Mouse (Mus musculus): Measurements from ENCODE around the gene Rapgef3. TPM values are rescaled to one million over a fixed set of nuclear protein-coding genes. Genes with fewer than 3 reads are reported as not detected.

Rapgef3 gene
- polyA plus RNA-seq, 1 experiment = 36.5 TPM

DNA sequence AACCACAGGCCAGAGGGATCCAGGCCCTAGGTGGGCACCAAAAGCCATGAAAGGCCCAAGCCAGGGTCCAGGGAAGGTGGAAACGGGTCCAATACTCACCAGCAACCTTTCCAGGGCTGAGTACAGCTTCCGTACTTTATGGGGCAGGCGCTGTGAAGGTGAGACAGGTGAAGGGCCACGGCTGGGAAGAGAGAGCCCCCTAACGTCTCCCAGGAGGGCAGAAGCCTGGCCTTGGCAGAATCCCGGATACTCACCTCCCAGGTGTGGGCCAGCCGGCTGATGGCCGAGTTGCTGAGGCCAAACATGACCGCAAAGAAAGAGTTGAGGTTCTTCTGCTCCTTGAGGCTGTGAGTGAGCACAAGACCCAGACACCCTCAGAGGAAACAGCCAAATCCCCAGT is 18.4 kb downstream of the Rapgef3 start:
- no peak overlapping the region for H3K4me3 ChIP-seq (replicated peaks; ENCODE audit: insufficient read depth, low read depth, low read length)
- no peaks in the 10 kb centered on the region for H3K4me1 ChIP-seq (ENCODE audit: control insufficient read depth, insufficient read depth, low read length)
- TF ChIP-seq CTCF (IDR thresholded peaks at IDR 0.05; ENCODE audit: borderline replicate concordance, insufficient read depth, low read depth, low read length) = no peak
- no peak for TF ChIP-seq POLR2A (IDR thresholded peaks at IDR 0.05; ENCODE audit: borderline replicate concordance, insufficient read depth, low read length)
- no peaks in the 10 kb centered on the region for H3K27me3 ChIP-seq (ENCODE audit: control insufficient read depth, insufficient read depth, low read length)
- DNase-seq = no peak
- 94% methylated on average over 9 of the region's 9 CpGs for WGBS
- H3K27ac ChIP-seq (ENCODE audit: insufficient read depth, low read length) = no peak overlapping the region

DNA sequence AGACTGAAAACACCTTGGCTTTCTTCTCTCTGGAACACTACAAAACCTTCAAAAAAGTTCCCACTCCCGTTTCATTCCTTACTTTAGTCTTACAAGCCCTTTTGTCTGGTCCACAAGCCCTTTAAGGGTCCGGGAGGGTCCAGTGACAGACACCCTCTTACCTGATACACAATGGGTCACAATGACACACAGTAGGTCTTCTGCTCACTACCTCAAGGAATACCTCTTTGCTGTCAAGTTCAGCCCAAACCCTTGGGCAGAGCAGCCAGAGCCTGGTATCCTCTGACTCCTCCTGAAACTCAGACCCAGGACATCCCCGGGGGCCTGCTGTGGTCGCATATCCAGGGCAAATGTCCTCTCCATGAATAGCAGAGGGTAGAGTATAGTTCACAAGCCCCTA is 18.8 kb downstream of the Rapgef3 start:
- no peak overlapping the region for H3K4me3 ChIP-seq (replicated peaks; ENCODE audit: insufficient read depth, low read depth, low read length)
- WGBS = 97% methylated on average over 4 of the region's 4 CpGs
- no peaks in the 10 kb centered on the region for H3K27me3 ChIP-seq (ENCODE audit: control insufficient read depth, insufficient read depth, low read length)
- no peak for TF ChIP-seq CTCF (IDR thresholded peaks at IDR 0.05; ENCODE audit: borderline replicate concordance, insufficient read depth, low read depth, low read length)
- TF ChIP-seq POLR2A (IDR thresholded peaks at IDR 0.05; ENCODE audit: borderline replicate concordance, insufficient read depth, low read length) = no peak
- H3K27ac ChIP-seq (ENCODE audit: insufficient read depth, low read length) = no peak overlapping the region
- no peaks in the 10 kb centered on the region for H3K4me1 ChIP-seq (ENCODE audit: control insufficient read depth, insufficient read depth, low read length)
- no peak for DNase-seq

DNA sequence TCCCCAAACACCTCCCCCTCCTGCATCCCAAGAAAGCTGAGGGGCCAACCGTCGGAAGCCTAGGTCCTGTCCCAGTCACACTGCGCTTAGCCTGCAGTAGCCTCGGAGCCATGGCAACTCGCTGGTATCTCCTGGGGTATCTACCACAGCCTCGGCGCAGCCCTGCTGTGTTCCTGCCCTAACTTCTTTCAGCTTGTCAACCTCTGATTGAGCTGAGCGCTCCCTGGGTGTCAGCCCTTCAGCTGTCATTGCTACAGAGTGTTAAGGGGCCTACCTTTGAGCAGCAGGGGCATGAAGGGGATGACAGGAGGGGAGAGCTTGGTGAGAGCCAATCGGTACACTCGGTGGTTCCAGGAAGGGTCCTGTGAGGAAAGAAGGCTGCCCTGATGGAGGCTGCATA is 19.5 kb downstream of the Rapgef3 start:
- TF ChIP-seq POLR2A (IDR thresholded peaks at IDR 0.05; ENCODE audit: borderline replicate concordance, insufficient read depth, low read length) (no peak), CTCF (IDR thresholded peaks at IDR 0.05; ENCODE audit: borderline replicate concordance, insufficient read depth, low read depth, low read length) (no peak)
- Histone ChIP-seq H3K27ac (ENCODE audit: insufficient read depth, low read length) (no peak overlapping the region), H3K27me3 (ENCODE audit: control insufficient read depth, insufficient read depth, low read length) (no peaks in the 10 kb centered on the region), H3K4me3 (replicated peaks; ENCODE audit: insufficient read depth, low read depth, low read length) (no peak overlapping the region), H3K4me1 (ENCODE audit: control insufficient read depth, insufficient read depth, low read length) (no peaks in the 10 kb centered on the region)
- DNase-seq = no peak
- 49% methylated on average over 10 of the region's 10 CpGs for WGBS

DNA sequence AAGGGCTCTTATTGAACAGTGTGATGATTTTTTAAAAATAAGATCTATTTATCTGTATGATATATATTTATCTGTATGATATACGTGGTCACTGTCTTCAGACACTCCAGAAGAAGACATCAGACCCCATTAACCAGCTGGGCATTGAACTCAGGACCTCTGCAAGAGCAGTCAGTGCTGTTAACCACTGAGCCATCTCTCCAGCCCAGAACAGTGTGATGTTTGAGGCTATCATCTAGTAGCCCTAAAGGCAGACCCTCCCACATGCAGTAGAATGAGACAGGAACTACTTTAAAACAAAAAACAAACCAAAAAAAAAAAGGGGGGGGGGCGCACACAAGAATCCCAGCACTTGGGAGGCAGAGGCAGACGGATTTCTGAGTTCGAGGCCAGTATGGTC is 20.3 kb downstream of the Rapgef3 start:
- WGBS = 93% methylated on average over 4 of the region's 4 CpGs
- no peak overlapping the region for H3K27ac ChIP-seq (ENCODE audit: insufficient read depth, low read length)
- no peak for TF ChIP-seq CTCF (IDR thresholded peaks at IDR 0.05; ENCODE audit: borderline replicate concordance, insufficient read depth, low read depth, low read length)
- H3K27me3 ChIP-seq (ENCODE audit: control insufficient read depth, insufficient read depth, low read length) = no peaks in the 10 kb centered on the region
- no peak overlapping the region for H3K4me3 ChIP-seq (replicated peaks; ENCODE audit: insufficient read depth, low read depth, low read length)
- no peak for DNase-seq
- no peaks in the 10 kb centered on the region for H3K4me1 ChIP-seq (ENCODE audit: control insufficient read depth, insufficient read depth, low read length)

DNA sequence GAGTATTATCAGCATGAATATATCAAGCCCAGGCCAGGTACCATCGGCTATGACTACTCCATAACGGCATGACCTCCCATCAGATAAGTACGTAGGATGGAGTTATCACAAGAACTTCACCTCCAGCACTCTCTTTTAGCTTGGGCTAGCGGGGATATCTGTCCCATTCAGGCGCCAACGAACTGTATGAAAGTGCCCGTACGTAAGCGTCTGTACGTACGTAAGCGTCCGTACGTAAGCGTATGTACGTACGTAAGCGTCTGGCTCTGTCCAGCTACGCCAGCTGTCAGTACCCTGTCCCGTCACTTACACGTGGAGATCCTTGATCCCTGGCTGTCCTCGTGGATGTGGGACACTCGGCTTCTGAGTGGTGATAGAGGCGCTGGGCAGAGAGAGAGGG is 21.0 kb downstream of the Rapgef3 start:
- no peak for DNase-seq
- H3K4me3 ChIP-seq (replicated peaks; ENCODE audit: insufficient read depth, low read depth, low read length) = no peak overlapping the region
- H3K4me1 ChIP-seq (ENCODE audit: control insufficient read depth, insufficient read depth, low read length) = no peaks in the 10 kb centered on the region
- TF ChIP-seq POLR2A (IDR thresholded peaks at IDR 0.05; ENCODE audit: borderline replicate concordance, insufficient read depth, low read length) (no peak), CTCF (IDR thresholded peaks at IDR 0.05; ENCODE audit: borderline replicate concordance, insufficient read depth, low read depth, low read length) (no peak)
- no peak overlapping the region for H3K27ac ChIP-seq (ENCODE audit: insufficient read depth, low read length)
- H3K27me3 ChIP-seq (ENCODE audit: control insufficient read depth, insufficient read depth, low read length) = no peaks in the 10 kb centered on the region
- WGBS = 94% methylated on average over 24 of the region's 24 CpGs

DNA sequence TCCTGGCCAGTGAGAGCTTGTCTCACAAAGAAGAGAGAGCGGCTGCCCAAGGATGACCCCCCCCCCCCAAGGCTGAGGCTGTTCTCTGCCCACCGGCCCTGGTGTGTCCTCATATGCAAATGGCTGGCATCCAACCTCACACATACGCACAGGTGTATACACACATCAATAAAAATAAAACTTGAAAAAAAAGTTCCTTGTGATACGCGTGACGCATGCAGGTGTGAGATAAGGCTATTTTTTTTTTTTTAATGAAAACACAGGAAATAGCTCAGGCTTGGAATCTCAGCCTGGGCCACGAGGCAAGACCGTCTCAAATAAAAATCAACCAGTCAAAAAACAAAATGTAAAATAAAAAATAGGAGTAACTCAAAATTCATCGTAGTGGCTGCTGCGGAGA is 21.5 kb downstream of the Rapgef3 start:
- Histone ChIP-seq H3K27ac (ENCODE audit: insufficient read depth, low read length) (no peak overlapping the region), H3K4me3 (replicated peaks; ENCODE audit: insufficient read depth, low read depth, low read length) (no peak overlapping the region), H3K4me1 (ENCODE audit: control insufficient read depth, insufficient read depth, low read length) (no peaks in the 10 kb centered on the region), H3K27me3 (ENCODE audit: control insufficient read depth, insufficient read depth, low read length) (no peaks in the 10 kb centered on the region)
- 94% methylated on average over 10 of the region's 10 CpGs for WGBS
- DNase-seq = no peak
- TF ChIP-seq CTCF (IDR thresholded peaks at IDR 0.05; ENCODE audit: borderline replicate concordance, insufficient read depth, low read depth, low read length) (no peak), POLR2A (IDR thresholded peaks at IDR 0.05; ENCODE audit: borderline replicate concordance, insufficient read depth, low read length) (no peak)

DNA sequence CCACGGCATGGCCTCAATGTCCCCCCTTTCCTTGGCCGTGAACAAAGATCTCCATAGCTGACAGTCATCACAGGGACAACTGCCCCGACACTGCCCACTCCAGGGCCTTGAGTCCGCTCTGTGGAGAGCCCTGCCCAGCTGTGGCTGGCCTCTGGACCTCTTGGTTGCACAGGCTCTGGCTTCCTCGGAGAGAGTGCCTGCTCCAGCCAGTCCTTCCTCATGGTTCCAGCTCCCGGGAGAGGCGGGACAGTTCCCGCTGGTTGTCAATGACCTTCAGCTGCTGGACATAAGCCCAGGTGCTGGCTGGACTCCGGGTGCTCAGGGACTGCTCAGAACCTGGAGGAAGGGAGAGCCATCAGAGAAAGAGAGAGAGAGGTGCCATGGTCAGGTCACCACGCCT is 22.4 kb downstream of the Rapgef3 start:
- Histone ChIP-seq H3K27me3 (ENCODE audit: control insufficient read depth, insufficient read depth, low read length) (no peaks in the 10 kb centered on the region), H3K4me1 (ENCODE audit: control insufficient read depth, insufficient read depth, low read length) (no peaks in the 10 kb centered on the region), H3K4me3 (replicated peaks; ENCODE audit: insufficient read depth, low read depth, low read length) (no peak overlapping the region), H3K27ac (ENCODE audit: insufficient read depth, low read length) (no peak overlapping the region)
- TF ChIP-seq CTCF (IDR thresholded peaks at IDR 0.05; ENCODE audit: borderline replicate concordance, insufficient read depth, low read depth, low read length) = no peak
- no peak for TF ChIP-seq POLR2A (IDR thresholded peaks at IDR 0.05; ENCODE audit: borderline replicate concordance, insufficient read depth, low read length)
- WGBS = 33% methylated on average over 10 of the region's 10 CpGs
- peak in 1 of 2 experiments; percentile 44 for DNase-seq

DNA sequence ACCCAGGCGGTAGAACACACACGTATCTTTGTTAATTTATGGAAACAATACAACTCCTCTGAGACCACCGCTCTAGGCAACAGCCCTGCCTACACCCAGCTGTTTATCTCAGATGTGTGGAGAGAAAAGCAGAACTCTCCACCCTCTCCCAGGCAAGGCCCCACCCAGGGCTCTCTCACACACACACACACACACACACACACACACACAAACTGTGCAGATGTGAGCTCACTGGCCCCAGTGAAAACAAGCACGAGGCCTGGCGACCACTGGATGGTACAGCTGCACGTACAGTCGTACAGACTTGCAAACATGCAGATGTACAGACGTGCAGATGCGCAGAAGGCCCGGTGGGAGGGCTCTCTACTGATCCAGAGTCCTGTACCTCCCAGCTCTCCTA is 22.8 kb downstream of the Rapgef3 start:
- 77% methylated on average over 10 of the region's 10 CpGs for WGBS
- no peaks in the 10 kb centered on the region for H3K27me3 ChIP-seq (ENCODE audit: control insufficient read depth, insufficient read depth, low read length)
- DNase-seq = no peak
- no peak overlapping the region for H3K4me3 ChIP-seq (replicated peaks; ENCODE audit: insufficient read depth, low read depth, low read length)
- no peak overlapping the region for H3K27ac ChIP-seq (ENCODE audit: insufficient read depth, low read length)
- TF ChIP-seq CTCF (IDR thresholded peaks at IDR 0.05; ENCODE audit: borderline replicate concordance, insufficient read depth, low read depth, low read length) (no peak), POLR2A (IDR thresholded peaks at IDR 0.05; ENCODE audit: borderline replicate concordance, insufficient read depth, low read length) (no peak)
- no peaks in the 10 kb centered on the region for H3K4me1 ChIP-seq (ENCODE audit: control insufficient read depth, insufficient read depth, low read length)
